Mouse (Mus musculus) kidney, postnatal 14 days (tissue): ENCODE measurements around the gene Ociad2.

Experiments
- DNase-seq: peaks from one replicate; pipeline ENCODE4 v3.0.0; 2022; ENCODE audit warnings: mixed read lengths

Ociad2 gene

GRCm38 (mm10) chr5:73301601-73302307 lies 39.1 kb downstream of the Ociad2 start:
- DNase-seq: no peak

GRCm38 (mm10) chr5:73295916-73296315 lies 44.9 kb downstream of the Ociad2 start:
- no peak for DNase-seq

GRCm38 (mm10) chr5:73295016-73295415 lies 45.8 kb downstream of the Ociad2 start:
- DNase-seq: no peak

GRCm38 (mm10) chr5:73293458-73293827 lies 47.4 kb downstream of the Ociad2 start:
- no peak for DNase-seq

GRCm38 (mm10) chr5:73292502-73293457 lies 48.0 kb downstream of the Ociad2 start, which contains the start of gene Ociad1:
Ociad1 (plus strand) TSS chr5:73292784.
- DNase-seq: peak; percentile 98

GRCm38 (mm10) chr5:73289900-73290299 lies 50.9 kb downstream of the Ociad2 start:
- no peak for DNase-seq

GRCm38 (mm10) chr5:73286603-73287002 lies 54.2 kb downstream of the Ociad2 start:
- no peak for DNase-seq

GRCm38 (mm10) chr5:73285470-73285978 lies 55.3 kb downstream of the Ociad2 start:
- DNase-seq: no peak

GRCm38 (mm10) chr5:73284046-73284445 lies 56.8 kb downstream of the Ociad2 start:
- DNase-seq: no peak

- no peak for DNase-seq
Observed at GRCm38 (mm10) chr5:73280567-73280850, 60.3 kb downstream of the Ociad2 start.

GRCm38 (mm10) chr5:73279732-73280566 lies 60.9 kb downstream of the Ociad2 start:
- DNase-seq: peak; percentile 15

- DNase-seq: no peak
Observed at GRCm38 (mm10) chr5:73279190-73279589, 61.6 kb downstream of the Ociad2 start.

- no peak for DNase-seq
Observed at GRCm38 (mm10) chr5:73274941-73275340, 65.9 kb downstream of the Ociad2 start.

- no peak for DNase-seq
Observed at GRCm38 (mm10) chr5:73273171-73273570, 67.7 kb downstream of the Ociad2 start.
